Mouse (Mus musculus): ENCODE results near the gene Dusp22.

Dusp22 gene

DNA sequence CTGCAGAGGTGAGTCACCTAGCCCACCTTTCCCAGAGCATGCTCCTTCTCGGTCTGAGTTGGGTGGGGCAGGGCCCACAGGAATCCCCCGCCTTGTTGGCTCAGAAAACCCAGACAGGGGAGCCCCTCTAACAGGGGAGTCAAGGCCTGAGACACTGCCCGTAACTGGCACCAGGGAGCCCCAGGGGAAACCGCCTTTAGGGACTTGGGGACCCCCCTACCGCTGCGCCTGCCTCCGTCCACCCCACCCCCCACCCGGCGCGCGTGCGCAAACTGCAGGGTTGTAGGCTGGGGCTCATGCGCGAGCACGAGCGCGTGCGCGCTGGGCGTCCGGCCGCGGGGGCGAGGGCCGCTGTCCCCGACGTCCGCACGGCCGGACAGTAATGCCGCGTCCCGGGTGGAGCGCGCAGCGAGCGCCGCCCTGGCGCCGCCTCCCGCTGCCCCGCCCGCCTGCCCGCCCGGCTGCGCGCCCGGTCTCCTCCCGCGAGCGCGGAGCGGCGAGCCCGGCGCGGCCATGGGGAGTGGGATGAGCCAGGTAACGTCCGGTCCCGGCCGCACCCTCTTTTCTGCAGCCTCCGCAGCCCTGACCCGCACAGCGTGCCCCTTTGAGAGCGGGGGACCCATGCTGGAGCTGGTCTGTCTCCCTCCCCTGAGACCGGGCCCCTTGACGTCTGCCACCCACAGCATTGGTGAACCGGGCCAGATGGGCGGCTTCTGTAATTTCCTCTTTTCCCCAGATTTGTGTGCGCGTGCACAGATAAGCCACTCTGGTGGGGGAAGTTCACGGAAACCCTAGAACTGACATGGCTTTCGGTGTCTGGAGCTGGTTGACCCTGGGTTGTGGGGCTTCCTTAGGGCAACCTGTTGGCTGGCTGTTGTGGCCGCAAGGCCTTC is at the start of gene Dusp22:
Dusp22 (plus strand) TSS at position 387 of the 893 bp plus-strand sequence.
- peak; percentile 77 for DNase-seq (ENCODE audit: extremely low spot score, low spot score)

DNA sequence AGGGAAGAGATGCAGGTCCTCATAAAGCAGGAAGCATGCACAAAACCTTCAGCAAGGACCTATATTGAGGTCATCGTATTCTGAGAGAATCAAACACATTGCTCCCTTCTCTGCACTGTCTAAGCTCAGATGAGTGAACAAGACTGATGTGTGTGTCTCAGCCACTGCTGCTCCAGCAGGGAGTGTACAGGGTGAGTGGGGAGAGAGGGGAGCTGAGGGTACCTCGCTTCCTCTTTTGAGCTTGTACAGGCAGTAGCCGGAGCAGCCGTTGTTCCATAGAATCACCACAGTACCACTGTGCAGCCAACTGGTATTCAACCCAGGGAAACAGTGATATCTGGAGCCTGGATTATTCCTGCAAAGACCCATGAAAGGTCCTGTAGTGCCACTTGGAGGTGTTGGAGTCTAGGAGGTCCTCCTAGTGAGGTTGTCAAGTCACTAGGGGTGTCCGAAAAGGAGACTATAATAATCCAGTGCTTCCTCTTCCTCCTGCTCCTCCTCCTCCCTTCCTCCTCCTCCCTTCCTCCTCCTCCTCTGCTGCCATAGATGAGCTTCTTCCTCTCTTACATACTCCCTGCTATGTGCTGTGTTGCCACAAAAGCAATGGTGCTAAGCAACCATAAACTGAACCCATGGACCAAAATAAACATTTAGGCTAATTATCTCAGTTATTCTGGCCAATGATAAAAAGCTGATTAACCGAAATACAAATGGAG is 47.6 kb upstream of the Dusp22 start:
- no peak for DNase-seq (ENCODE audit: extremely low spot score, low spot score)

DNA sequence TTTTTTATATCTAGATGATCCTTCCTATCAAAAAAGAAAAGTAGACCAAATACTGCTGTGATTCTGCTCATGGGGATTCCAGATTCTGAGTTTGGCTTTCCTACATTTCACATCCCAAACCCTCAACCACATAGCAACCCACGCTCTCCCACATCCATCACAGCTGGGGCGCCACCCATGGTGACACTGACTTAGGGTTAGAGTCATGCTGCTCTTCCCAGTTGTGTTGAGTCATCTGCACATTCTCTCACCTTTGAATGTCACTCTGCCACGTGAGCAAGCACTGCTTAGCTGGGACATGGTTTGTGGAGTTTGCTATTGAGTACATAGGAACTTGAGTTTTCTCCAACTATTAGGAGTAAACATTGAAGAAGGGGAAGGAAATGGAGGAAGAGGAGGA is 40.1 kb upstream of the Dusp22 start:
- no peak for DNase-seq (ENCODE audit: extremely low spot score, low spot score)

DNA sequence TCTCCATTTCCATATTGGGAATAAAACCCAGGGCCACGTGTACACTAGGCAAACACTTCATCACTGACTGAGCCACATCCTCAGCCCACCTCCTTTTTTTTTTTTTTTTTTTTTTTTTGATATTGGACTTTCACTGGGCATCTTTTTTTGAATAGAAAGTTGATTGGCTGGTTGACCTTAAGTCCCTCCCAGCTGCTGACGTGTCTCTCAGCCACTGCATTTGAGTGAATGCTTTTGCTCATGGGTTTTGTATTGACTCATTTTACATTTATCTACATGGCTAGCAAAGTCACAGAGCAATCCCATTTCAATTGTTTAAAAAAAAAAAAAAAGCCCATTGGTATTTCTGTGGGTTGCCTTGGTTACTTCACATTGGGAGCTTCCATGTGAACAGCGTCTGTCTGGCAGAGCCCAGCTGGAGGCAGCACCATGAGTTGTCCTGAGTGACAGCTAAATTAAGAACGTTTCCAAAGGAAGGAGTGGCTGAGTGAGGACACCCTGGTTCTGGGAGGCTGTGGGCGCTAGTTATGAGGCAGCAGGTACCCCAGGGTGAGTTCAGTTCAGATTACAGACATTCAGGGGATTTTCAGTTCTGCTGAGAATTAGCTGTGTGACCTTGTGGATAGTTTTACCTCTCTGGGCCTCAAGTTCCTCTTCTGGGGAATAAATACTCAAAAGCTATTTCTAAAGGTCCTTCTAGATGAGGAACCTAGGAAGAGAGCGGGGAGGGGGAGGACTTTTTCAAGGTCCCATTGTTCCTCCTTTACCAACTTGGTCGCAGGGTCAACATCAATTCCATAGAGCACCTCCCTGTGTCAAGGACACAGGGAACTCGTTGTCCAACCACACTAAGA is 31.4 kb upstream of the Dusp22 start:
- no peak for DNase-seq (ENCODE audit: extremely low spot score, low spot score)

DNA sequence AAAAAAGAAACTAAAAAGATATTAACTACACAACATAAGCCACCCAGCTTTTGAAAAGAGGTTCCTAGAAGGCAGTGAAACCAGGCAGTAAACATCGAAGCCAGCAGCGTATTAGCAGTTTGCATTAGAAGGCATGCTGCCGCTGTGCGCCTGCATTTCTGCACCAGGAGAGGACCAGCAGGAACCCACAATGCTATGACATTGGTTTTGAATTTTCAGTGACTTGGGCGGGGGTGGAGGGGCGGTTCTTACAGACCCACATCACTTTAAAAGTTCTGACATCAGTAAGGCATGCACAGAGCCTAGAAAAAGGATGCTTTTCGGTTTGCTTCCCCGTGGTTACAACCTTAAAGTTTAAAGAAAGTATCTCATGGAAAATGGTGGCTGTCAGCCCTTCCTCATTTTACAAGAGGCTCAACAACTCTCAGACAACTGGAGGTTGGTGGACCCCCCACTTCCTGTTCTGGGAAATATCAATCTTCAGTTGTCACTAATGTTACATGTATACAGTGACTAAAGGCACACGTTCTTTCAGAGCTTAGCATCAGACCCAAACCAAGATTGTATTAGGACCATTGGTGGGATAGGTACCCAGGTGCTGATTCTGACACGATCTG is 29.9 kb upstream of the Dusp22 start:
- DNase-seq (ENCODE audit: extremely low spot score, low spot score), result no peak

DNA sequence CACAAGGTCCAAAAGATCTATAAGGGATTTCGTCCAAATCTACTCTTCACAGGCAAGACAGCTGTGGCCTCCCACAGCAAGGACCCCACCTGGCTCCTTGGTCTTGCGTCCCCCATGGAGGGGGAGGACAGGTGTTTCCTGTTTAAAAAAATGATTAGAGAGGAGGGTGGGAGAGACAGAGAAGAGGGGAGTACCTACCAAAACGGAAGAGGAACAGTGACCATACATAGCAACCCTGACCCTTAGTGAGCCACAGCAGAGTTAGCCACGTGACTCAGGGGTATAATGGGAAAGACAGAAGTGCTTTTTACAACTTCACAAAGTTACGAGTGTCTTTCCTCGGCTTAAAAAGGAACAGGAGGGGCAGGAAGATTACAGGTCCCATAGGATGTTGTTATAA is 26.8 kb upstream of the Dusp22 start:
- no peak for DNase-seq (ENCODE audit: extremely low spot score, low spot score)

DNA sequence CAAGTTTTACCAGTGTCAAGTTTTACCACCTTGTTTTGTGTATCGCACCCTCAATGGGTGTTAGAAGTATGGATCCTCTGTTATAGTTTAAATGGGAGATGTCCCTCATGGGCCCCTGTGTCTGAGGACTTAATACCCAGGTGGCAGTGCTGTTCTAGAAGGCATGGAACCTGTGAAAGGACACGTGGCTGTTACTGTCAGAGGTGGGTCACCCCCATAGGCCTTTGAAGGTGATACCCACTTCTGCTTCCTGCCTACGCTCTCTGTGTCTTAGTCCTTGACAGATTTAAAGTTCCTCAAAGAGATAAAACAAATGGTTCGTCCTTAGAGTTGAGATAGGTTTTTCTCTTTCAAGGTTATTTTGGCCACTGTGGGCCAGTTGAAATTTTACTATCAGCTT is 23.3 kb upstream of the Dusp22 start:
- no peak for DNase-seq (ENCODE audit: extremely low spot score, low spot score)

DNA sequence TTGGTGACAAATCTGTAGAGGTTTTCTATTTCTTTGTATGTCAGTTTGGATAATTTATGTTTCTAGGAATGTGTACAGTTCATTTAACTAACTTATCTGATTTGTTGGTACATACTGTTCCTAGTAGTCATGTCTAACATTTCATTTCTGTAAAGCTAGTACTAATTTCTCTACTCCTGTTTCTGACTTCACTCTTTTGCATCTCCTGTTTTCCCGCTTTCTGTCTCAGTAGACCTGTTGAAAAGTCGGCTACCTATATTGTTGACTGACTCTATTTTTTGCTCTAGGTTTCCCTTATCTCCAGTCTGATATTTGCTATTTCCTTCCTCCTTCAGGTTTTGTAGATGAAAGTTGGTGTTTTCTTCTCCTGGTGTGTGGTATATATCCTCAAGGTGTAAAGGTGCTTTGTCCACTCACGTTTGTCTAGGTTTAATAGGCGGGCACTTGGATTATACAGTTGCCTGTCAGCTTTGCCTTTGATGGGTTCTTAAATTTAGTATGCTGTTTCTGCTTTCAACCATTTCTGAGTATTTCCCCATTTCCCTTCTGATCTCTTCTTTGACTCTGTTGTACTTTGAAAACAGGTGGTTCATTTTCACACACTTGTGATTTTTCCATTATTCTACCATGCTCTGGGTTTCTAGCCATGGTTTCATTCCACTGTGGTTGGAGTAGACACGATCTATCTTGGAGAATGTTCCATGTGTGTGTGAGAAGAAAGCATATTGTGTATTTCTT is 21.3 kb upstream of the Dusp22 start:
- DNase-seq (ENCODE audit: extremely low spot score, low spot score), result no peak

DNA sequence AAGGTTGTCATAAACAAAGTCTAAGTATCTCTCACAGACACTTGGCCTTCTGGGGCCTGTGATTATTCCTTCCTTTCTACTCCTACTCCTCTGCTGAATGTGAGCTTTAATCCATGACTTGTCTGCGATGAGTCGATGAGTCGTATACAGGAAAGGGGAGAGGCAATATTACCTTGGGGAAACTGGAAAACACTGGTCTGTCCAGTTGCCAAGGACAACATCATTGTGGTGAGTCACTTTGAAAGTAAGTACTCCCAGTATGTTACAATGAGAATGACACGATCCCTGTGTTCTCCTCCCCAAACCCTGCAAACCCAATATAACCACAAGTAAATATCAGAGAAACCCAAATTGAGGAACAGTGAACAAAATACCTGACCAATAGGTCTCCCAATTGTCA is 17.7 kb upstream of the Dusp22 start:
- DNase-seq (ENCODE audit: extremely low spot score, low spot score), result no peak

DNA sequence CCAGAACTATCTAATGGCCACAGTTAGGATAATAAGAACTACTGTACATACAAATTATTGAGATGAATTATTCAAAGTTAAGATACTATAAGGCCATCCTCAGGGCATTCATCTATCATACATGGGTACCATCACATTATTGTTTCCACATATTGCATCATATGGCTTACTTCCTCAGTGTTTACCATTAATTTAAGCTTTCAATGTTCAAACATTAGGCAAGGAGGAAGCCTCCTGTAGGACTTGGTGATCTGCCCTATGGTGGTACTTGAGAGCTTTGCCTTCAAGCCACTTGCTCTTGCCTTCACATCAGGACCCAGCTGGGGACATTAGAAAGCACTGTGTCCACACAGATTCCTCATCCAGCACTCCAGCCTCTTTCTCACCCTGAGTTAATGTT is 11.3 kb upstream of the Dusp22 start:
- no peak for DNase-seq (ENCODE audit: extremely low spot score, low spot score)

DNA sequence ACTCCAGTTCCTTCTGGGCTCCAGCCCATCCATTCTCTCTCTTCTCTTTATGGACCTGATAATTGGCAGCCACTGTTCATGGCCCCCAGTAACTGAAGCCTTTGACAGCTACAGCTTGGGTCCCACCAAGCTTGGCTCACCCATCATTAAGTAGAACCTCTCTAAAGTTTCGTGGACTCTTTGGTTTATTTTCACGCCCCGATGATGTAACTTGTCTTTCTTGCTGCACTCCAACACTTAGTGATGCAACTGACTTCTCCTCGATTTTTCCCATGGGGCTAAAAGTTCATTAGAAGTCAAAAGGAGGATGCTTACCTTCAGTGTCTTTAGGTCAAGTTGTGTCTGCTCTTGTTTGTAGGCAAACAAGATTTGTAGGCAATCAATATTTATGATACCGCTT is 10.6 kb upstream of the Dusp22 start:
- no peak for DNase-seq (ENCODE audit: extremely low spot score, low spot score)

DNA sequence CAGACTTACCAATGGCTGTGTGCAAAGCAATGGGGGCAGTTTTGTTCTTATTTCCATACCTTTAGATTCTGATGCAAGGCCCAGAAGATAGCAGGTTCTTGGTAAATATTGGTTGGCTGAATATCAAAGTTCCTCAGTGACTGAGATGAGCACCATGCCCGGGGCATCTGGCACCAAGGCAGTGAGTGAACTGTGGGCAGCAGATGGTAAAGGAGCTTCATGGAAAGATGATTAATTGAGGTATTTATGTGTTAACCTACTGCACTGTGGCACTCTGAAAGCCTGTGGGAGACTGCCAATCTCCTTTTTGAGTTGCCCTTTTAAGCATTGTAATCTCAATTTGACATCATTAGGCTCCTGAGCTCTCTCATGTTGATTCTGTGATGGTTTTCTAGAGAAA is 9.1 kb upstream of the Dusp22 start:
- no peak for DNase-seq (ENCODE audit: extremely low spot score, low spot score)

DNA sequence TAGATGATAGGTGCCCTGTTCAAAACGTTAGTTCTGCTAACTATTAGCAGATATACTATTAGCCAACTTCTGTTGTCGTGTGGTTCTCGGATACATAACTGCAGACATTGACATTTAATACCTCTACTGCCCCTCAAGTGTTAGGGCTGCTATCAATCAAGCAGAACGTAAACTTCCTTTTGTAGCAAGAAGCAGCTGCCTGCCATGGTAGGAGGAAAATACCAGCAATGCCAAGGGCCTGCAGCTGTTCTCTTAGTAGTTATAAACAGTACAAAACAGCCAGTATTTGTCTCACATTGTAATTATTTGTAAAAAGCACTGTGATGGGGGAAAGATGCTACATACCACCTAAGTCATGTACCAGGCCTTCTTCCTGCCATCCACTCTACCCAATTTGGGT is 6.7 kb upstream of the Dusp22 start:
- no peak for DNase-seq (ENCODE audit: extremely low spot score, low spot score)

DNA sequence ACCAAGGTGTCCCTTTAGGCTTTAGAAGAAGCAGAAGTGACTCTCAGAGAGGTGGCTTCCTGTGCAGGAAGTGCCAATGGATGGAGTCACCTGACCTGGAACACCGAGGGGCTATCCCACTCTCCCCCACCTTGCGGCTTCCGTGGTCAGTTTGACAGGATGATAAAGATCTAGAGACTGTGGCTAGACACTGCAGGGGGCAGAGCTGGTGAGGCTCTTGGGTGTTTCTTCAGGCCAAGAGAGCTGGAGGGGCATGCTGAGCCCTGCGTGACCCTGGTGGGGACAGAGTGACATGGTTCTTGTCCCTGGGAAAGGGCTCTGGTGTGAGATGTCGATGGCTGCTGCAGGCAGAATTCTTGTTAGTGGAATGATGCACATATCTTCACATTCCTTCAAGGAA is 5.3 kb upstream of the Dusp22 start:
- DNase-seq (ENCODE audit: extremely low spot score, low spot score), result no peak

DNA sequence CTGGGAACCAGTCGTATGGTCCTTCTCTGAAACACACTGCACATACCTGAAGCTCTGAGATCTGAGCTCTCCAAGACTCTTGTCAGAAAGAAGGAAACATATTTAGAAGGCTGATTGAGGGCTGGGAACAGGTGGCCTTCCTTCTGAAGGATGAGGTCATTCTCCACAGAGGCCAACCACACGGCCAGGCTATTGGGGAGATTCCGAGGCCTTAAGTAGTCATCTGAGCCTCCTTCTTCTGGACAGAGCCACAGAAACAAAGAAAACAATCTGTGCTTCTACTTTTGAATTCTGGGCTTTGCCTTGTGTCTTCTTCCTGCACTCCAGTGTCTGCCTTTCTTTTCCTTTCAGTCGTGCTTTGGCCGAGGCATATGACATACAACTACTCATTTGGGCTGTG is 2.9 kb upstream of the Dusp22 start:
- no peak for DNase-seq (ENCODE audit: extremely low spot score, low spot score)

DNA sequence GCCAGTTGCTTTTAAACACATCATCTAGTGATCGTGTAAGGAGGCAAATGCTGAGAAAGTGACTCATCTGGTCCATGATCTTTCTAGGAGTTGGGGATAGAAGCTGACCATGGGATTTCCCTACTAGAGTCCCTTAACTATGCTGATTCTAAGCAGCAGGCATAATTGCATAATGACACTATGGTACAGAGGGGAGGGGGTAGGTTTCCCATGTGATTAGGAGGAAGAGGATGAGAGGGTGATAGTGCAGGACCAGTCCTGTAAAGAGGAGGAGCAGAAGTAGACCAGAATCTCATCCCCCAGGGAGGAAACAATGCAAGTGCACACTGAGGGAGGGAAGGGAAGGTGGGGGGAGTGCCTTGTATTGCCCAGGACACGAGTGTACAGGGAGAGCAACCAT is 2.0 kb upstream of the Dusp22 start:
- no peak for DNase-seq (ENCODE audit: extremely low spot score, low spot score)

DNA sequence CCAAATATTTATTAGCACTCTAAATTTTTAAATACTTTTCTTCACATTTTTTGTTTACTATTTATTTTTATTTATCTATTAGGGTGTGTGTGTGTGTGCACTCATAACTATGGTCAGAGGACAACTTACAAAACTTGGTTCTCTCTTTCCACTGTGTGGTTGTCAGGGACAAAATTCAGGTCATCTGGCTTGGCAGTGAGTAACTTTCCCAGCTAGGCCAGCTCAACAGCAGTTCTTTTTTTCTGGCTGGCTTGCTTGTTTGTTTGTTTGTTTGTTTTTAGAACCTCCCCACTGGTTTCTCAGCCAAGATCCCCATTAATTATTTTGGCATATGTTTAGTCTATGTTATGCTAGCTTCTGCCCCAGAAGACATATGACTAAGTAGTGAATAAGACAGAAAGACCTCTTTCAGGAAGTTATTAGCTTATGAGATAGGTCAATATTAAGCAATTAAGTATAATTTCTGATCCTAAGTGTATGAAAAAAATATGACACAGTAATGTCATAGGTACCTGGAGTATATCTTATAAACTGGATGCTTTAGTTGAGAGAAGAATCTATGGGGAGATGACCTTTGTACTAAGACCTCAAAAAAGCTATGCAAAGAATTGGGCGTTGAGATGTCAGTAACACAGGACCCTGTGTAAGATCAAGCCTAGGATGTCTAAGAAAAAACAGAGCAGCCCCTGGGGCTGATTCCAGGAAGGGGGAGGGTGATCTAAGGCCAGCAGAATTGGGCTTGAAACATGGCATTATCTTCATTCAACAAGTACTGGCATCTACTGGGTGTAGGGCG is 1.4 kb upstream of the Dusp22 start:
- DNase-seq (ENCODE audit: extremely low spot score, low spot score), result no peak

DNA sequence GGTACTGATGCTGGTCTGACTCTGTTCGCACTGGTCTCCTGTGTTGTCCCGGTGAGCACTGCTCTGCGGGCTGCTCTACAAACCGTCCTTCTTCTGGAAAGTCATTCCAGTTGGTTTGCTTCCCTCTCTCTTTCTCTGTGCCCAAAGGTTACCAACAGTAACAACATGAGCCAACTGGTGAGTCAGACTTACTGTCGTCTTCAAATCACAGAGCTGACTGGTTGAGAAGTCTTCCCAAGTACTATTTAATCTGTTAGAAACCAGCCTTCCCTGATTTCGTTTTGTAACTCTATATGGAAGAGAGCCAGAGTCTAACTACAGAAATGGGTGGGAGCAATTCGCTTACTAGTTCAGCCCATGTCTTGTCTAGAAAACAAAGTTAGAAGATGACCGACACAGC is 5.5 kb downstream of the Dusp22 start:
- no peak for DNase-seq (ENCODE audit: extremely low spot score, low spot score)

DNA sequence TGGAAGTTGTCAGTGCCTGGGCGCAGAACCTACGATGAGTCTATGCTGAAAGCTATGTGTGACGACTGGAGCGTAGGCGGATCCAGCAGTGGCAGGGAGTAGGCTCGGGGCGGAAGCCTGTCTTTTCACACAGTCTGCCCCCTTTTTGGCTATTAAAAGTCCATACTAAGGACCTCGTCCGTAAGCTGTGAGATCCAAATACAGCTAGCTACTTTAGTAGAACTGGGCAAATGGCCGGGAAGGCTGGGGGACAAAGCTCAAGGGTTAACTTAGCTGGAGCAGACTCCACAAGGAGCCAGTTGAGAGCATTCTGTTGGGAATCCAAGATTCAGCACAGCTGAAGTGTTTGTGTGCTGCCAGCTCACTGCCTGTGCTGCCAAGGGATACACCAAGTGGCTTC is 6.7 kb downstream of the Dusp22 start:
- DNase-seq (ENCODE audit: extremely low spot score, low spot score), result no peak

DNA sequence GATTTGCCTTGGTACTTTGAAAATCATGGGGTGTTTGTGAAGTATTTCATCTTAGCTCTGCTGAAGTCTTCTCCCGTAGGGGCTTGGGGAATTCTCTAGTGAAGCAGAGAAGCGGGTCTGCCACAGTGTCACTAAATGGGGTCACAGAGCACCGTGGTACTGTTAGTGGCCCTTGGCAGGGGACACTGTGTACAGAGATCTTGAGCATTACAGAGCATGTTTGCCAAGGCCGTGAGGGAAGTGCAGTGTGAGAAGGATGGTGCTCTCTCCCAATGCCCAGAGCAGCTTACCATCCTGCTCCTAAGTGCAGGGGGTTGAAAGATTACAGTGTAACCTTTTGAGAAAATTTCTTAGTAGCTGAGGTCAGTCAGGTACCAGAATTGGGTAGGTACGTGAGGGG is 8.5 kb downstream of the Dusp22 start:
- DNase-seq (ENCODE audit: extremely low spot score, low spot score), result no peak
